Mouse (Mus musculus) brain, embryonic 14.5 days (tissue): ENCODE results near the gene Tgif2.

ENCODE experiments used
- CTCF ChIP-seq: fragments of 200-500 bp; IDR thresholded peaks from 2 replicates; pipeline ENCODE4 v1.5.1; 2012; ENCODE audit warnings: inconsistent platforms, mild to moderate bottlenecking, moderate library complexity, borderline replicate concordance; ENCODE audit not compliant: insufficient read depth, insufficient read length; ENCODE audit errors: extremely low read depth
- POLR2A ChIP-seq: fragments of 200-500 bp; IDR thresholded peaks from 2 replicates; pipeline ENCODE4 v1.6.1; 2012; ENCODE audit warnings: mild to moderate bottlenecking, inconsistent platforms, borderline replicate concordance; ENCODE audit not compliant: poor library complexity, insufficient read depth, insufficient read length, severe bottlenecking; ENCODE audit errors: extremely low read depth

DNA sequence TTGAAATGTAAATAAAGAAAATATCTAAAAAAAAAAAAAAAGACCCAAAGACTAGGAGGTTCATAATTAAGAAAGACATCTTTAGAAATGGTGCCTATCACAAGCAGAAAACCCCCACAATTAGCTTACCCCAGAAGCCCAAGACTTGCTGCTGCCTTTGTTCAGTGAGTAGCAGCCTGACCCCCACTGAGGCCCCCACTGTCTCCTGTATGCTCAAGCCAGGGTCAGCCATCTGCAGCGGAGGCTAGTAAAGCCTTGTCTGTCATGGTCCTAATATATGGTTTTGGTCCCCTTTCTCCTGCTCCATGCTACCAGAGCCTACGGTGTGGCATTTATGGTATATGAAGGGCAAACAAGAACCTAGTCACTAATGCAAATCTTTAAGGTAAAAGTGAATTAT lies 61.5 kb downstream of the Tgif2 start:
- TF ChIP-seq CTCF (no peak), POLR2A (no peak)
